Mouse (Mus musculus) cerebellum, adult 8-10 months (tissue): ENCODE measurements around the gene Tsen54.
A peak's percentile ranks its signal among the peaks of the same experiment; 100 is the strongest.

ENCODE experiments used
- DNase-seq: peaks from one replicate; pipeline ENCODE4 v3.0.0; 2022

Gene Tsen54

GRCm38 (mm10) chr11:115805005-115805404 lies 9.5 kb upstream of the Tsen54 start:
- no peak for DNase-seq

DNA sequence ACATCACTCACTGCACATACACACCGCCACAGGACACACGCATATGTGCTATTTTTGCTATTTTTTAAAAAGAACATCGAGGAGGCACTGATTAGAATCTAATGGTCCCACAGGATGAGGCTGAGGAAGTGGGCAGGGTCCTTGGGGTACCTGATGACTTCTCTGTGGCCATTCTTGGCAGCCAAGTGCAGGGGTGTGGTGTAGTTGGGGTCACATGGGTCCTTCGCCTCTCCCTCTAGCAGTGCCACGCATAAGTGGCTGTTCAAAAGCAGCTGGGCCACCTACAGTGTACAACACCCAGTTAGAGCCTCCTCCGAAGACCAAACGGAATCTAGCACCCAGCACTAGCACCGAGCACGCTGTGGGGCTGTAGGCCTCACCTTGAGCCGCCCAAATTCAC lies 8.4 kb upstream of the Tsen54 start:
- DNase-seq, result no peak

GRCm38 (mm10) chr11:115807306-115807705 lies 7.2 kb upstream of the Tsen54 start:
- DNase-seq, result no peak

DNA sequence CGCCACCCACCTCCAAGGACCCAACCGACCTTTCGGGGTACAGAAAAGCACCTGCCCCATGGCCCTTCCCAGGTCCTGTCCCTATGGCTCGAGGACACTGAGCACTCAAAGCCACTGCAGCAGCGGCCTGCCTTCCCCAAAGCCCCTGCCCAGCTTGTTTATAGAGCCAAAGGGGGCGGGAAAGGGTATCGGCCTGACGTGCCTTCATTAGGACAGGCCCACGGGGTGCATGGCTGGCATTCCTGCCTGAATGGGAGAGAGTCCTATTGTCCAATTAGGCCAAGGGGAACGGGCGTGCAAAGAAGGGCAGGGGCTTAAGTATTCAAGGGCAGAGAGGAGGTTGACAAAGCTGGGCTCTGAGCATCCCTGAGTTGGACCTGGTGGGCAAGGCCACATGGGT lies 6.6 kb upstream of the Tsen54 start:
- no peak for DNase-seq

DNA sequence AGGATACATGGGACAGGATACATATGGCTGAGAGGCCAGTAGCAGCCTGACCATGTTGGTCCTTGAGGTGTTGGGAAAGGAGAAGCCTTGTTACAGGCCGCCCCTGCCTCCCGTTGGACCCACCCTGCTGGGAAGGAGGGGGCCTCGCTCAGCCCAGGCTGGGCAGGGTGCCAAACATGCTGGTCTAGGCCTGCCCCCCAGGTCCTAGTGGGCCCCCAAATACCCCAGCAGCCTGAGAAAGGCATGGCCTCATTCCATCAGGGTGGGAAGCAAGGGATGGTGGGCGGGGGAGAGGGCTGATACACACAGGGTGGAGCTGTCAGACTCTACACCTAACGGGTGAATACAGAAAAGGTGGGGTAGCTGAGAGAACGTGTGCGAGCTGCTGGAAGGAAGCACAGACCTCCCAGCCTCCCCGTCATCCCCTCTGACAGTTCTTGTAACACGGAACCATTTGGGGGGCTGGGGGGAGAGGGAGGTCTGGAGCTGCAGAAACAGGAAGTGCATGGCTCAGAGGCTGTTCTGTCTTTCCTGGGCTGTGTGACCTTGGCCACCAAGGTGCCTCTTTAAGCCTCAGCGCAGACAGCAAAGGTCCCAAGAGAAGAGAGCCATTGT lies 5.7 kb upstream of the Tsen54 start:
- no peak for DNase-seq

GRCm38 (mm10) chr11:115809311-115809781 lies 5.2 kb upstream of the Tsen54 start:
- no peak for DNase-seq

GRCm38 (mm10) chr11:115810377-115810776 lies 4.1 kb upstream of the Tsen54 start:
- DNase-seq, result no peak

DNA sequence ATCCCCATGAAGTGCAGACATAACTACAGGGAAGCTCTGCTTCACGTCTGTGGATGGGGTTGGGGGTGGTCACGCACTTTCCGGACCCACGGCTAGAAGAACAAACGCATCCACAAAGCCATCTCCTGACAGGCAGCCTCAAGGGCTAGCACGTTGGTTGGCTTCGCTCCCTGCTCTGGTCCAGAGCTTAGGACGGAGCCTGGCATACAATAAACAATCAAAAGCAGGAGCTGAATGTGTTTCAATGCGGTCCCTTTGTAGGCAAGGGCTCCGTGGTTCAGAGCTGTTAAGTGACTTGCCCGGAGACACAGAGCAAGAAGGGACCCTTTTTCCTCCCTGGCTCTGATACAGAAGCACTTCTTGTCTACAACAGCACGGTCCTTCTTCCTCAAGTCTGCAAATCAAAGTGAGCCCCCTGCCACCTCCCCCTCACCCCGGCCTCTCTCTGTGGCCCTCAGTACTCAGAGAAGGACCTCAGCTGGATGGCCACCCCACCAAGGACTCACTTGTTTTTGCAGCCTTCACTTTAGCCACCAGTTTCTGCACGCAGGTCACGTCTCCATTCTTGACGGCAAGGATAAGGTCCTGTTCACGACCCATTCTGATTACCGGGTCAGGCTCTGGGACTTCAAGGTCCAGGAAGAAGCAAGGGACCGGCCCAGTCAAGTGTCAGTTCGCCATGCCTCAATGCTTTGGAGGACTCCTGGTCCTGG lies 3.0 kb upstream of the Tsen54 start:
- no peak for DNase-seq

DNA sequence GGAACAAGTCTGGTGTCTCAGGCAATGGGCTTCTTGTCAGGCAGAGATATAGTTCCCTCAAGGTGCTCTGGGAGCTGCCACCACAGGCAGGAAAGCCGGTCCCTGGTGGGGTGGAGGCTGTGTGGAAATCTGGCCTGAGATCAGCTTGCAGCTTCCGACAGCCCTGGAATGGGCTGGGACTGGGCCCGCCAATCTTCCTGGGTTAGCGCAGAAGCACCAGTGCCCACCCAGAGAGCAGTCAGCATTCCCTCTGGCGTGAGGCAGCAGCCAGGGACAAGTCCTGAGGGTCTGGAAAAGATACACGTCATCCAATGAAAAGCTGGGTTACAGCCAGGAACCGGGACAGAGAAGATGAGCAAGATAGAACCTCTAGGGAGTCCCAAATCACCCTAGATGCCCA lies 2.4 kb upstream of the Tsen54 start:
- DNase-seq, result peak; percentile 27

DNA sequence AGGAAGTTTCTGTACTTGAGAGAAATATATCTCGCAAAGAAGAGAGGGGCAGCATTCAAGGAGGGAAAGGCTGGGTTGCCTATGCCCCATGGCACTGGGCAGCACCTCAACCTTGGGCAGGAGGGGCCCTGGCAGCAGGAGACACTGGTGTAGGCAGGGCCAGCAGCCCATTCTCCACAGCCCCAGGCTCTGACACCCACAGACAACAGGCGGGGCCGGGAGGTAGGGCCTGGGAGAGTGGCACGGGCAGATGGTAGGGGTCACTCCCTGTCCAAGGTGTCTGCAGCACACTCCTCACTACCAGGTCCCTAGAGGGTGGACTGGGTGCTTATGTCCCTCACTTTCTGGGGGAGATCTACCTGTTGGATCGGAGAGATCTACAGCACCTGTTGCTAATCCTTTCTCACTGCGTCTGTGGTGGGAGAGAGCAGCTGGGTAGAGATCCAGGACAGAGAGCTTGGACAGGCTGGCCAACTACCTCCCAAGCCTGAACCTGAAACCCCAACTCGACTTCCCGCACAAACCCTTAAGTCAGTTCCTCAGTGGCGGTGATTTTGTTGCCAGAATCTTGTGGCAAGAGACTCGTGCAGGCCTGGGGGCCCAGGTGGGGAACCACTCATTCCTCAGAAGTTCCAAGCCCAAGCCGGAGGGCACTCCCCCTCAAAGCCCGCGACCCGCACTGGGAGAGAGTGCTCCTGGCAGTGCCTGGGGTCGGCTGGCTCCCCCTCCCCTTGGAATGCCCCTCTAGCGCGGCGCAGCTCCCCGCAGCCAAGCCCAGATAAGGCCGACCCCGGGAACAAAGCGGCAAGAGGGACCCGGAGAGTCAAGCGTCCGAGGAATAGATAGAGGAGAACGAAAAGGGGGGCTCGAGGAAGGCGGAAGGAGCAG lies 1.7 kb upstream of the Tsen54 start:
- DNase-seq, result no peak

GRCm38 (mm10) chr11:115813507-115814296 lies 822 bp upstream of the Tsen54 start, which contains the start of gene Caskin2:
Caskin2 (minus strand) TSS chr11:115813639.
- DNase-seq, result peak; percentile 93

DNA sequence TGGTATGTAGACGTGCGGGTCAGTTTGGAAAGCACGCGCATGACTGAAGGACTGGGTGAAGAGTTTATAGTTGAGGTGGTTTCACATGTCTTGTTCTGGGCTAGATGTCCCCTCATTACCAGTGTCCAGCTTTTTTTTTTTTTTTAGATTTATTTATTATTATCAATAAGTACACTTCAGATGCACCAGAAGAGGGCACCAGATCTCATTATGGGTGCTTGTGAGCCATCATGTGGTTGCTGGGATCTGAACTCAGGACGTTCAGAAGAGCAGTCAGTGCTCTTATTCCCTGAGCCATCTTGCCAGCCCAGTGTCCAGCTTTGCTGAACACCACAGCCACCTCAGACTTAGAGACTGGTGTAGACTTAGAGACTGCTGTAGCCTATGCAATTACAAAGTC lies 2.8 kb downstream of the Tsen54 start:
- DNase-seq, result no peak

DNA sequence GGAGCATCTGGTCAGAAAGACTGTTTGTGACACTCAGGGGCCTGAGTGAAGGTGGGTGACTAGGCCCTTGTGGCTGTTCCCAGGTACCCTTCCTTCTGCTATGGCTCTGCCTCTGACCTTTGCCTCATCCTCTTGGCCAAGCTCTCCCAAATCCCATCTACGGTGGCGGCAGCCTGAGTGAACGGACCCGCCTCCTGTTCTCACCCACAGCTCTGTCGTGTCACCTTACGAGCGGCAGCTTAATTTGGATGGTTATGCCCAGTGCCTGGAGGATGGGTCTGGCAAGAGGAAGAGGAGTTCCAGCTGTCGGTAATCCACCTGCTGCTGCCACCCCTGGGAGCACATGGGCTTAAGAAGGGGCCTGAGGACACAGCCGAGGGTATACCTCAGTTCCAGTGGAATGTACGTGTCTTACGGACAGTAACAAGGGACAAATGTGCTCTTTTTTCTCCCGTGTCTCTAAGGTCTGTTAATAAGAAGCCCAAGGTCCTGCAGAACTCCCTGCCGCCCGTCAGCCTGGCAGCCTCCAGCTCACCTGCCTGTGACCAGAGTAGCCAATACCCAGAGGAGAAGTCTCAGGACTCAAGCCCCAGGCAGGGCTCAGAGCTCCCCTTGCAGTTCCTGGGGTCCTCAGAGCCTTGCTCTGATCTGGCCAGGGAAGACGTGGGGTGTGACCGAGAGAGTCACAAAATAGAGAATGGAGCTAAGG lies 5.5 kb downstream of the Tsen54 start:
- no peak for DNase-seq

DNA sequence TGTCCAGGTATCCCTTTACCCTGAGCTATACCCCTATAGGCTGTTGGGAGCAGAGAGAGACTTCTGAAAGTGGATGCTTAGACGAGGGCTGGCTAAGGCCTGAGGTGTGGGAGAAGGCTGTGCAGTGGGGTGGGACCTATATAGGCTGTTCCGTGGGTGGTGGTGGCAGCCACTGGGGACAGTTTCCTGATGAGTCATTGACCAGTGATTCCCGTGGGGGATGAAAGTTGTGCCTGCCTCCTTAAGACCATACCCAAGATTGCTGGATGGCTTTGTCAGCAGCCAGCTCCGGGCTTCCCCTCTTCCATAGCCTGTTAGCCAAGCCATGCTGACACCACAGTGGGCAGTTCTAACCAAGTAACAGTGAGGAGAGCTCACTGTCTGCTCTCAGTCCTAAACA lies 6.5 kb downstream of the Tsen54 start:
- no peak for DNase-seq

DNA sequence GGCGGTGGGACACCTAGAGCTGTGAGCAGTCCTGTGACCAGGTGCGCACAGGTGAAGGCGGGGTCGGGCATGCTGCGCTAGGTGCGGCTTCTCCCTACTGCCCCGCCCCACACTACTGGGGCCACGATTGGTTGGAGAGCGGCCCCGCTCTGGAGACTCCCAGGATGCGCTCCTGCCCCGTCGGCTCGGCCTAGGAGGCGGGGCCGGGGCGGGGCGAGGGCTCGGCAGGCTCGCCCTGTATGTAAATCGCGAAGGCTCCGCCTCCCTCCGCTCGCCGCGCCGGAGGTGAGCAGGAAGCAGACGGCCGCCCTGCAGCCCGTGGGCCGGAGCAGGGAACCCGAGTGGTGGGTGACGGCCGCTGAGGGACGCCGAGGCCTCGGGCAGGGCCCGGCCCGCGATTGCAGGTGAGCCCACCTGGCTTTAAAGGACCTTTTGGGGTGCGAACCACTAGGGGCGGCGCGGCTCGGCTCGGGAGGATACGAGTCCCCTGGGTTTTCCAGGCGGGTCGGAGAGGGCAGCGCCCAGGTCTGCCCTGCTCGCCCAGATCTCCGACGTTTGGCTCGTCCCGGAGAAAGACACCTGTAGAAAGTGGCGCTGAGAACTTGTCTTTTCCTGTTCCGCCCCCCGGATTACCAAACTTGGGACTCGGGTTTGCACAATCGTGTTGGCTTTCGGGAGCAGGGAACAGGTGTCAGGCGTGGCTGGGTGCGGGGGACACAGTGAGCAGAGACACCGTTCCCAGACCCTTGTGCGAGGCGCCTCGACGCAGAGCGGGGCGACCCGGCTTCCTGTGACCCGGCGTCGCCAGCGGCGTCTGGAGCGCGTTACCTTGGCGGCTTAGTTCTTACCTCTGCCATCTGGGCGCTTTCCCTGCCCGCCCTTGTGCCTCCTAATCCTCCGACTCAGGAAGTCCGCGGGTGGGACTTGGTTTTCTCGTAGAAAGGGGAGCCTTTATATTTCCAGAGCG lies 9.5 kb downstream of the Tsen54 start, which contains the start of gene Llgl2:
TSS of gene Llgl2 (plus strand) at position 276 of the 967 bp plus-strand sequence.
- DNase-seq, result peak; percentile 70

GRCm38 (mm10) chr11:115824813-115825212 lies 10.3 kb downstream of the Tsen54 start:
- DNase-seq, result no peak

- no peak for DNase-seq
Observed at GRCm38 (mm10) chr11:115826487-115826886, 12.0 kb downstream of the Tsen54 start.

DNA sequence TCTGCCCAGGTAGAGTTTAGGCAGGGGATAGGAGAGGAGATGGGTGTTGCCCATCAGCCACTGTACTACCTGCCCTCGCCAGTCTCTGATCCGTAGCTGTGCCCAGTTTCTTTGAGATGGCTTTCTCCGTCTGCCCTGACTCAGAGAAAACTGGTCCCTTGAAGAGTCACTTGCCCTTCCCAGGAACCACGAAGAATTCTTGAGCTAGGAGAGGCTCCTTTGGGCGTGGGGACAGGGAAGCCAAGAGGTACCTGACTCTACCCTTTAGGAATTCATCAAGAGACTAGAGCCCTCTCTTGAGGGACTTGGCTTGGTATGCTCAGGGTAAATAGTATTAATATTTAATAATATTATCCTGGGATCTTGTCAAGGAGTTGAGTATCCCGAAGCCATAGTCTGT lies 13.1 kb downstream of the Tsen54 start:
- no peak for DNase-seq

GRCm38 (mm10) chr11:115829036-115829435 lies 14.5 kb downstream of the Tsen54 start:
- no peak for DNase-seq

GRCm38 (mm10) chr11:115830550-115831325 lies 16.2 kb downstream of the Tsen54 start:
- no peak for DNase-seq
